Mouse (Mus musculus) testis, adult 2 months (tissue): Measurements from ENCODE around the gene Gng12.

ENCODE experiments used
- CTCF ChIP-seq: fragments of 200-500 bp; IDR thresholded peaks from 2 replicates; pipeline ENCODE4 v1.5.1; 2012; ENCODE audit warnings: low read depth, mild to moderate bottlenecking, inconsistent platforms, low read length, moderate library complexity; ENCODE audit not compliant: control insufficient read depth, insufficient read depth, insufficient replicate concordance
- POLR2A ChIP-seq: fragments of 200-500 bp; IDR thresholded peaks from 2 replicates; pipeline ENCODE4 v1.6.1; 2012; ENCODE audit warnings: low read depth, mild to moderate bottlenecking, inconsistent platforms, low read length, moderate library complexity; ENCODE audit not compliant: control insufficient read depth

DNA sequence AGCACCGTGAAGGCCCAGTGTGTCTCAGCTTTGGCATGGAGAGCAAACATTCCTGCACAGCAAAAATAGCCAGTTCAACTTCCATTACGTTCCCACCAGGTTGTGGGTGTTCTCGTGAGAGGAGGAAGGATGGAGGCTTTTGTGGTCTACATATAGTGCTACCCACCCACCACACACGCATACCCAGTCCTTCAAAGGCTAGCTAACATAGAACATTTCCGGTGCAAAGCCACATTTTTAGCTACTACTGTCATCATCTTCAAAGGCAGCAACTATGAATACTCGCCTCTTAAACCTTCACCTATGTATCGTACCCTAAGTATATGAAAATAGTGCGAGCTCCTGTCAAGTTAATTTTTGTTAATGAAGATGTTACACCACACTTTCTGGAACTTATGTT is 76.1 kb downstream of the Gng12 start:
- TF ChIP-seq POLR2A (no peak), CTCF (no peak)
